Mouse (Mus musculus) retina, postnatal 1 day (tissue): ENCODE data around the gene Kmt2a.

Source experiments
- DNase-seq: peaks from one replicate; pipeline ENCODE4 v3.0.0-alpha.2; 2012

Kmt2a gene

GRCm38 (mm10) chr9:44879694-44880271 lies 1.3 kb downstream of the Kmt2a start:
- DNase-seq = peak; percentile 49

DNA sequence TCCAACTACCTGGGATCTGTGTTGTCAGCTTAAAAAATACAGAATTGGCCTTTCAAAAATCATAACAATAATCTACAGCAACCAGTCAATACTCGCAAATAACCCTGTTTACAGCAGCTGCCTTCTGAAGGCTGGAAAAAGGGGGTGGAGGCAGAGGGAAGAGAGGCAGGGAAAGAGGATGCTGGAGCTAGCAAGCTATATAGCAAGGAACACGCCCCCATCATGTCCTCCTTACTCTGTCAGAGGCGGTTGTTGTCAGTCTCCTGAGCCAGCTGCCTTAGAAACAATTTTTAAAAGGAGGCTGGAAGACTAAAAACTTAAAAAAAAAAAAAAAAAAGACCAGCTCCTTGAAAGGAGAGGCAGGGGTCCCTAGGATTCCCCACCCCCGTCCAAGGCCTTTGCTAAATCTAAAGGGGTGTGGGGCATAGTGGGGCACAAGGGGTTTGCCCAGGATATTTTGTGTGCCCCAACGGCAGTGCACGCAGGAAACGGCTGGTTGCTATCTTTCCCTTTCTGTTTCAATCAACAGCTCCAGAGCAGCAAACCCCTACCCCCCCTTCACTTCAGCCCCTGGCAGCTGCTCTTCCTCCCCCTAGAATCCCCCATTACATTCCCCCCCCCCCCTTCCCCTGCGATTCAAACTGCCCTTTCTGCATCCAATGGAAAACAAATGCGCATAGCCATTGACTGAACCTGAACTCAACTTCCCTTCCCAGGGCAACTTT lies 2.2 kb downstream of the Kmt2a start:
- DNase-seq = peak; percentile 69

- DNase-seq = no peak
Observed at GRCm38 (mm10) chr9:44877686-44878085, 3.4 kb downstream of the Kmt2a start.

- DNase-seq = peak; percentile 64
Observed at GRCm38 (mm10) chr9:44875476-44875875, 5.6 kb downstream of the Kmt2a start.

DNA sequence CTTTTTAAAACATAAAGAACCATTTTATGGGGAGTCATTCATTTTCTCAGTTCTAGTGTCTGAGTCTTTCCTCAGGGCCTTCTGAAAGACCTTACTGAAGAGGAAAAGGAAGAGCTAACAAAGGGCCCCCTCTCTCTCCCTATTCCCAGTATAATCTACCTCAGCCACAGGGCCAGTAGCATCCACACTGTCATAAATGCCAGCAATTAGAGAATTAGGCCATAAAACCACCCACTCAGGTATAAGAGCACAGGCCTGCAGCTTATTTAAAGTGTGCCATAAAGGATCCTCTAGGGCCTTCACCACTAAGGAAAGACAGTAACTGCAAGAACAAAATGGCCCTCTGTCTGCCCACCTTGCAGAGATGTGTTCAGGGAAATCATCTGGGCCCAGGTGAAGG lies 6.9 kb downstream of the Kmt2a start:
- DNase-seq = no peak

GRCm38 (mm10) chr9:44873665-44874064 lies 7.4 kb downstream of the Kmt2a start:
- no peak for DNase-seq

GRCm38 (mm10) chr9:44868336-44869094 lies 12.6 kb downstream of the Kmt2a start:
- DNase-seq = no peak

DNA sequence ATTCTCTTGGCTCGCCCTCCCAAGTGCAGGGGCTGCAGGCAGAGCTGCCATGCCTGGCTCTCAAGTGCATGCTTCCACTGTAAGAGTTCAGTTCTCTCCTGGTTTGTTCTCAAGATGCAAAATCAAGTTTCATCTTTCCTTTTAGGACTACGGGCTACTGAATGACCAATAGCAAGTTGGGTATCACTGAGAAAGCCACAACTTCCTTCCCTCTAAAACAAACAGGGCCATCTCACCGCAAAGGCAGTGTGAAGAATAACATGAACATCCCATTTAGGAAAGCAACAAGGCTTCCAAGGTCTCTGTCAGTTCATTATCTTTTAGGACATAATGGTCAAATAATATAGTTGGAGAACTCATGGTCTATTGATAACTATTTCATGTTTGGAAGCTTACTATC lies 13.4 kb downstream of the Kmt2a start:
- no peak for DNase-seq

- peak; percentile 27 for DNase-seq
Observed at GRCm38 (mm10) chr9:44866501-44867240, 14.4 kb downstream of the Kmt2a start.

DNA sequence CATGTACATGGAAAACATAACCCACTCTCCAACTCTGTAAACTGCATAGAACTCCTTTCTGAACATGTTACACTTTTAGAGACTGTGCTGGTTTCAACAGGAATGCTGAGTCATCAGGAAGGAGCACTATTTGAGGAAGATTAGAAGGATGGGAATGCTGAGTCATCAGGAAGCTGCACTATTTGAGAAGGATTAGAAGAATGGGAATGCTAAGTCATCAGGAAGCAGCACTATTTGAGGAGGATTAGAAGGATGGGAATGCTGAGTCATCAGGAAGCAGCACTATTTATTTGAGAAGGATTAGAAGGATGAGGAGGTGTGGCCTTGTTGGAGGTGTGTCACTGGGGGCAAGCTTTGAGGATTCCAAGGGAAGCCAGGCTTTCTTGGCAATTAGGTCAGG lies 20.0 kb downstream of the Kmt2a start:
- no peak for DNase-seq

DNA sequence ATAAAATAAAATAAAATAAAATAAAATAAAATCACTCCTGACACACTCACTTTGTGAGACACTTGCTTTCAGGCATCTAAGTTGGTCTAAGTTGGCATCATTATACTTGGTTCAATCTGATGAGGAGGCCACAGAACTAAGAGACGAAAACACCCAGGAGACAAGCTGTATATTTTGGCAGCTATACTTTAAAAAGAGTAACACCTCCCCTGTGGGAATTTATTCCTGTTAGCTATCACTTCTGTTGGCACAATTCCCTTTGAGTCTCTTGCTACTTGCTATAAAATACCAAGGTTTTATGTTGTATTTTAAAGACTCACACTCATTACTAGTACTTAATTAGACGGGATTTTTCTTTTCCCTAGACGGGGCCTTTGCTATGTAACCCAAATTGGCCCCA lies 22.4 kb downstream of the Kmt2a start:
- DNase-seq = no peak

DNA sequence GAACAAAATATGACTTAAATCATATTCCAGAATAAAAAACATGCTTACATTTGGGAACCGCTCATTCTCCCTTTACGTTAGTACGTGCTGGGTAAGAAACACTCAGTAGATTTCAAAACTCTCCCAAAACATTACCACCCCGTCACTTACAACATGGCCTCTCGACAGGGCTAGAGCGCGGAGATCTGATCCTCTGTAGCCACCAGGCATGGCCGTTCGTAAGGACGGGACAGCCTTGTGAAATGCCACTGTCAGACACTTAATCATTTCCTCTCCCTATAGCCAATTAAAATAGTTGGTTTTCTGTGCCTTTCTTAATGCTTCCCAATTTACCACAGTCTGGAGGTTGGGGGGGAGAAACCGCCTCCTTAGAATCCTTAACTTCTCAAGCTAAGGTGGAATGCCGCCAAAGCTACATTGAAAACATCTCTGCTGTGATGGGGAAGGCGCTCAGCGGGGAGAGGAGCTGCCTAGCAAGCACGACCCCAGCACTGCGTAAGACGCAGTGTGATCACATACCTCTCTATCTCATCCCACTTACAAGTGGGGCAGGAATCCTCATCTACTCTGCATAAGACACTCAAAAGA lies 23.6 kb downstream of the Kmt2a start:
- DNase-seq = no peak

DNA sequence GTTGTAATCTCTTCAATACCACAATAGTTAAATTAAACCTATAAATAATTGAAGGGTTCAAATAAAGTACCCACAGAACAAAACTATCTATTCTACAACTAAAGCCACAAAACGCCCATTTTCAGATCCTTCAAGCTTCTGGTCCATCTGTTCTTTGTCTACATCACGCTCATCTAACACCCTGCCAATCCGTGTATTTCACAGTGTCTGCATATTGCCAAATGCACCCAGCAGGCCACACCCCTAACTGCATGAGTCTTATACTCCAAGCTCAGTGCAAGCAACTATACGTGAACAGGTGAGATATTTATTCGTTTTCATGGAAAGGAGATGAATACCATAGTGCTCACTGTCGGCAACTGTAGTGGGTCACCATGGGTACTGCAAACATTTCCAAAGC lies 25.9 kb downstream of the Kmt2a start:
- no peak for DNase-seq

GRCm38 (mm10) chr9:44847446-44847845 lies 33.6 kb downstream of the Kmt2a start:
- DNase-seq = no peak

DNA sequence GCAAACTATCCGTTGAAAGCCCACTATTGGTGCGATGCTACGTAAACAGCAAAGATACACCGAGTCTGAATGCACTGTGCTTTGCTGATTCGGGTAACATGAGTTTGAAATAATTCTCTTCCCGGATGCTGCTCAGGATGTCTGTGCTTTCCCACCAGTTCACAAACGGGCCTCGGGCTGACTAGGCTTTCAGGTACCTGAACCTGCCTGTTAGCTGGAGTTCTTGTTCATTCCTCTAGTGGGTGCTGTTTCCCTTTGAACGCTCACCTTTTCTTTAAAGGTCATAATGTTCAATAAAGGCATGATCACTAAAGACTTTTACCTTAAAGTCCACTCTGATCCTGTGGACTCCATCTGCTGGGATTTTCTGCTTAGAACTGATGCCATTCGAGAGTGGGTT lies 39.9 kb downstream of the Kmt2a start:
- peak; percentile 36 for DNase-seq

GRCm38 (mm10) chr9:44836439-44836838 lies 44.7 kb downstream of the Kmt2a start:
- peak; percentile 84 for DNase-seq

GRCm38 (mm10) chr9:44832356-44832755 lies 48.7 kb downstream of the Kmt2a start:
- no peak for DNase-seq

GRCm38 (mm10) chr9:44830506-44830905 lies 50.6 kb downstream of the Kmt2a start:
- peak; percentile 7 for DNase-seq

- no peak for DNase-seq
Observed at GRCm38 (mm10) chr9:44828944-44829343, 52.2 kb downstream of the Kmt2a start.

- no peak for DNase-seq
Observed at GRCm38 (mm10) chr9:44826660-44827059, 54.4 kb downstream of the Kmt2a start.

GRCm38 (mm10) chr9:44819920-44820827 lies 60.9 kb downstream of the Kmt2a start:
- DNase-seq = no peak

- no peak for DNase-seq
Observed at GRCm38 (mm10) chr9:44817522-44817921, 63.6 kb downstream of the Kmt2a start.
